Mouse (Mus musculus) liver, embryonic 13.5 days (tissue): ENCODE data around the gene 0610012G03Rik. TPM values are rescaled to one million over a fixed set of nuclear protein-coding genes. Genes with fewer than 3 reads are reported as not detected.

ENCODE experiments used
- ATAC-seq: fragments of 200-750 bp; cut with Nextera tagmentation; 2 replicates; pipeline ENCODE4 v1.8.0; 2017; ENCODE audit warnings: low read depth, mild to moderate bottlenecking, moderate number of reproducible peaks, moderate library complexity
- DNase-seq: peaks from one replicate; pipeline ENCODE4 v3.0.0; 2022
- H3K27ac ChIP-seq: fragments of 300-500 bp; sonication (generic); 2 replicates; pipeline ENCODE4 v1.5.1; 2015; ENCODE audit warnings: moderate library complexity, mild to moderate bottlenecking, inconsistent platforms
- H3K27me3 ChIP-seq: fragments of 300-500 bp; sonication (generic); 2 replicates; pipeline ENCODE4 v1.6.1; 2015; ENCODE audit warnings: mild to moderate bottlenecking, inconsistent platforms
- H3K36me3 ChIP-seq: fragments of 300-500 bp; sonication (generic); 2 replicates; pipeline ENCODE4 v1.6.1; 2015; ENCODE audit warnings: mild to moderate bottlenecking, inconsistent platforms
- H3K4me1 ChIP-seq: fragments of 300-500 bp; sonication (generic); replicated peaks from 2 replicates; pipeline ENCODE4 v1.6.1; 2015; ENCODE audit warnings: inconsistent platforms
- H3K4me2 ChIP-seq: fragments of 300-500 bp; sonication (generic); 2 replicates; pipeline ENCODE4 v1.6.1; 2015; ENCODE audit warnings: inconsistent platforms, mild to moderate bottlenecking, moderate library complexity
- H3K4me3 ChIP-seq: fragments of 300-500 bp; sonication (generic); replicated peaks from 2 replicates; pipeline ENCODE4 v1.5.1; 2015; ENCODE audit warnings: mild to moderate bottlenecking, inconsistent platforms
- H3K9ac ChIP-seq: fragments of 300-500 bp; sonication (generic); 2 replicates; pipeline ENCODE4 v1.6.1; 2015; ENCODE audit warnings: mild to moderate bottlenecking, inconsistent platforms
- H3K9me3 ChIP-seq: fragments of 300-500 bp; sonication (generic); replicated peaks from 2 replicates; pipeline ENCODE4 v1.6.1; 2016; ENCODE audit warnings: inconsistent platforms
- WGBS: fragments of 180-500 bp; shearing (Covaris S2); methylation state at CpG from one replicate; pipeline ENCODE4 v1.1.7; 2015; ENCODE audit not compliant: insufficient replicate concordance; 5-methylcytosine and 5-hydroxymethylcytosine counted together
- polyA plus RNA-seq: library from polyadenylated mRNA; unstranded; fragments of >200 nt; fragmentation: Nextera tagmentation; extraction: Ambion mirVana; gene quantifications from 2 replicates; pipeline ENCODE4 v1.2.1, GENCODE M21; 2015

The 0610012G03Rik gene
- polyA plus RNA-seq, 1 experiment from 2014 or later = 49.1 TPM

DNA sequence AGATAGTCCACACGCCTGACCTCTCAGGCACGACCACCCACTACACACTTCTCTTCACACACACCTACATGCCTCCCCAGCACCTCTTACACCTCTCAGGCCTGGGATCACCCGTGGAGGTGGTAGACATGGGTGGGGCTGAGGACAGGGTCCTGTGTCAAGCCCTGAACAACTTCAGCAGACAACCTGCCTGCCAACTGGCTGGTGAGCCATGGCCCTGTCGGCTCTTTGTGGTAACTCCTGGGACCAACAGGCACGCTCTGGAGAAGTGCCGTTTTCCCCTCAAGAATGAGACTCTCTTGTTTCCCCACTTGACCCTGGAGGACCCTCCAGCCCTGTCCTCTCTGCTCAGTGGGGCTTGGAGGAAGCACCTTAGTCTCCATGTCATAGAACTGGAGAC, 2.9 kb downstream of the 0610012G03Rik start:
- 77% methylated on average over 6 of the region's 6 CpGs for WGBS
- H3K27me3 ChIP-seq = no peaks in the 10 kb centered on the region
- no peak overlapping the region for H3K27ac ChIP-seq
- H3K4me2 ChIP-seq = no peak overlapping the region
- H3K9ac ChIP-seq = no peak overlapping the region
- no peaks in the 10 kb centered on the region for H3K9me3 ChIP-seq
- peaks cover 52% of the 10 kb centered on the region for H3K4me1 ChIP-seq
- ATAC-seq = no peak
- DNase-seq = no peak
- H3K4me3 ChIP-seq = no peak overlapping the region
- H3K36me3 ChIP-seq = peaks cover 11% of the 10 kb centered on the region; the same call in 1 of the 2 replicates

DNA sequence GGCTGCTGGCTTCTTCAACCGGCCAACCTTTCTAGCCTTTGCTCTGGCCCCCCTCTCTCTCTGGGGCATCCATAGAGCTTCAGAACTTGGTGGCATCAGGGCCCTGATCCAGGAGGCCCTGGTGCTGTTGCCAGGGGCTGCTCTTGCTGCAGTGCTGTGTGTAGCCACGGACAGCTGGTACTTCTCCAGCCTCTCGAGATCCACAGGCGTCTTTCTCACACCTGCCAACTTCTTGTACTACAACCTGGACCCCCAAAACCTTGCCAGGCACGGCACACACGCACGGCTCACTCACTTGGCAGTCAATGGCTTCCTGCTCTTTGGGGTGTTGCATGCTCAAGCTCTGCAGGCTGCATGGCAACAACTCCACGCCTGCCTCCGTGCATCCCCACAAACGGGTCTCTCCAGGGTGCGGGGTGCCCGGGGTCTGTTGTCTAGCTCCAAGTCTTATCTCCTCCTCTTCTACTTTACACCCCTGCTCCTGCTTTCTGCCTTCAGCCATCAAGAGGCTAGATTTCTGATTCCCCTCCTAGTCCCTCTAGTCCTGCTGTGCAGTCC, 3.5 kb downstream of the 0610012G03Rik start:
- WGBS = 78% methylated on average over 12 of the region's 12 CpGs

DNA sequence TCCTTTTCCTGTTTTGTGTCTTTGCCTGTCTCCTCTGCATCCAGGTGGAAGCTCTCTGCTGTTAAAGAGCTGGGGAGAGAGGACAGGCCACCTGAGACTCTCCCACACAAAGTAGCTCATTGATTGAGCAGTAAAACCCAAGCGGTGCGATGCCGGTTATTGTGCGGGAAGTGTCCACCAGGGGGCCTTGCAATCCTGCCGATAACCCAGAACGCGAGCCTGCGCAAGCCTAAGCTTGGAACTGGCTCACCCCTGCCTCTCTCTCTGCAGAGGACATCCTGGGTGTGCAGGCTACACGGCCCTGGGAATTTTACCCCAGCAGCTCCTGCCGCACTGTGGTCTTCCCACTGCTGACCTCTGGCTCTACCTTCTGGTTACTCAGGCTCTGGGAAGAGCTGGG, 4.3 kb downstream of the 0610012G03Rik start:
- Histone ChIP-seq H3K4me3 (no peak overlapping the region), H3K27ac (no peak overlapping the region), H3K9me3 (no peaks in the 10 kb centered on the region), H3K4me1 (peaks cover 39% of the 10 kb centered on the region), H3K27me3 (peaks cover 4% of the 10 kb centered on the region), H3K4me2 (0 out of 2 replicates have a peak overlapping the region, but pooled peaks have one; percentile 17), H3K36me3 (peaks cover 7% of the 10 kb centered on the region; the same call in 1 of the 2 replicates), H3K9ac (no peak overlapping the region)
- DNase-seq (peak; percentile 64), ATAC-seq (peak; percentile 24; the same call in 1 of the 2 replicates)
- 7% methylated on average over 10 of the region's 10 CpGs for WGBS

More for the DNA sequence above, 3.5 kb downstream of the 0610012G03Rik start:
- H3K27me3 ChIP-seq = no peaks in the 10 kb centered on the region
- no peak overlapping the region for H3K4me3 ChIP-seq
- H3K9ac ChIP-seq = no peak overlapping the region
- H3K36me3 ChIP-seq = peaks cover 7% of the 10 kb centered on the region; the same call in 1 of the 2 replicates
- no peak overlapping the region for H3K4me2 ChIP-seq
- no peak for ATAC-seq
- no peaks in the 10 kb centered on the region for H3K9me3 ChIP-seq
- H3K27ac ChIP-seq = no peak overlapping the region
- DNase-seq = no peak
- H3K4me1 ChIP-seq = peaks cover 47% of the 10 kb centered on the region

- Histone ChIP-seq H3K4me2 (0 out of 2 replicates have a peak overlapping the region, but pooled peaks have one; percentile 12), H3K27ac (no peak overlapping the region), H3K36me3 (peaks cover 7% of the 10 kb centered on the region; the same call in 1 of the 2 replicates), H3K27me3 (peaks cover 19% of the 10 kb centered on the region), H3K4me3 (no peak overlapping the region), H3K9me3 (no peaks in the 10 kb centered on the region), H3K4me1 (peaks cover 18% of the 10 kb centered on the region), H3K9ac (no peak overlapping the region)
- WGBS = 23% methylated on average over 2 of the region's 2 CpGs
- ATAC-seq (peak; percentile 60), DNase-seq (peak; percentile 24)
These were observed 7.7 kb downstream of the 0610012G03Rik start for GRCm38 (mm10) chr16:31940586-31940985.

DNA sequence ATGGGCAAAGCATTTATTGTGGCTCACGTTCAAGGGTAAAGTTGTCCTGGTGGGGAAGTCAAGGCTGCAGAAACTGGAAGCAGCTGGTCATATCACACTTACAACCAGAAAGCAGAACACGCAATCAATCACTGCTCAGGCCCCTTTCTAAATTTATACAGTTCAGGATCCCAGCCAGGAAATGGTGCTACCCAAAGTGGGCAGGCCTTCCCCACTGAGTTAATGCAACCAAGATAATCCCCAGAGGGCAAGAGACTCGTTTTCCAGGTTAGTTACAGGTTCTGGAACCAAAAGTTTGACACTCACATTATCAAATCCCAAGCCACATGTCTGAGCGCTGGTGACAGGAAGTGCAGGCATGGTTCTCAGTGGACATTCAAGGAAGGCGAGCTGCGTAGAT, 9.4 kb downstream of the 0610012G03Rik start:
- H3K4me3 ChIP-seq = no peak overlapping the region
- WGBS = 43% methylated on average over 6 of the region's 6 CpGs
- ATAC-seq (no peak), DNase-seq (no peak)
- no peak overlapping the region for H3K27ac ChIP-seq
- H3K27me3 ChIP-seq = peaks cover 37% of the 10 kb centered on the region
- peaks cover 19% of the 10 kb centered on the region for H3K4me1 ChIP-seq
- H3K9me3 ChIP-seq = no peaks in the 10 kb centered on the region
- H3K9ac ChIP-seq = no peak overlapping the region
- no peak overlapping the region for H3K4me2 ChIP-seq
- no peaks in the 10 kb centered on the region for H3K36me3 ChIP-seq

GRCm38 (mm10) chr16:31936568-31936967, 11.7 kb downstream of the 0610012G03Rik start:
- Histone ChIP-seq H3K9ac (no peak overlapping the region), H3K4me2 (no peak overlapping the region), H3K4me1 (peaks cover 32% of the 10 kb centered on the region), H3K4me3 (no peak overlapping the region), H3K9me3 (no peaks in the 10 kb centered on the region), H3K27me3 (peaks cover 60% of the 10 kb centered on the region), H3K27ac (no peak overlapping the region), H3K36me3 (no peaks in the 10 kb centered on the region)
- ATAC-seq = no peak
- WGBS = 69% methylated on average over 4 of the region's 4 CpGs
- no peak for DNase-seq

DNA sequence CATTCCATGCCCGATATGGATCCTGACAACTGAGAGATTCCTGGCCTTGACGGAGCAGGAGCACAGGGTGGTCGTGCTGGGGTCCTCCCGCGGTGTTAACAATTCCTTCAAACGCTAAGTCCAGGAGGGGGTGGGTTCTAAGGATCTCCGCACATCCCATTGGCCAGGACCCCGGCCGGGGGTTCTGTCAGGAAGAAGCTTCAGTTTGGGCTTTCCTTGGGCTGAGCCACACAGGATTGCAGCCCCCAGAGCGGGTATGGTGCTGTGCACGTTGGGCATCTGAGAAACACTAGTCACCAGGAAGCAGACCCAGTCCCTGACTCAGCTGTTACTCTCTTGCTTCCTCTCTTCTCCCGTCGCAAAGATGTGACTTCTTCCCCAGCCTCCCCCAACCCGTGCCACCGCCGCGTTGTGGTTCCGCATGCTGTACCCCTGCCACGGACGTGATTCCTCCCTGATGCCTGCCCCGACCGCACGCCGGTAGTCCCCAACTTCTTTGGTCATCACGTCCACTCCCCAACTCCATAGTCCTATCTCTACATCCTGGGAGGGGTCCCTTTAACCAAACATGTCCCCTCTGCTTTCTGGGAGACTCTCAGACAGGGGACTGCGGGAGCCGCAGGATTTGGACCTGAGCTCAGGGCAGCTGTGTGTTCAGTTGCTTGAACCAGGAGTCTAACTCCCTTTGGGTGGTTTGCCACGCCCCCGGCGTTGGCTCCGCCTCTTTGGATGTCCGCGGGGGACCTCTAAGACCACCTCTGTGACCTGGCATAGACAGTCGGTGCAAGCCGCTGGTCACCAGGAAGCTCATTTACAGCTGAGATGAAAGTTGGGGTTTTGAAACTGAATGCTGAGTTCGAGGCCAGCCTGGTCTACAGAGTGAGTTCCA, 13.0 kb downstream of the 0610012G03Rik start:
- Histone ChIP-seq H3K9me3 (no peaks in the 10 kb centered on the region), H3K36me3 (no peaks in the 10 kb centered on the region), H3K27me3 (peaks cover 72% of the 10 kb centered on the region), H3K4me1 (peaks cover 25% of the 10 kb centered on the region), H3K4me3 (peak overlapping the region; percentile 56), H3K4me2 (peak overlapping the region; percentile 52), H3K9ac (no peak overlapping the region), H3K27ac (no peak overlapping the region)
- WGBS = 5% methylated on average over 36 of the region's 36 CpGs
- DNase-seq (no peak), ATAC-seq (no peak)

GRCm38 (mm10) chr16:31934550-31935010, 13.7 kb downstream of the 0610012G03Rik start:
- Histone ChIP-seq H3K9me3 (no peaks in the 10 kb centered on the region), H3K4me2 (peak overlapping the region; percentile 52), H3K9ac (no peak overlapping the region), H3K27me3 (peaks cover 76% of the 10 kb centered on the region), H3K36me3 (no peaks in the 10 kb centered on the region), H3K4me1 (peaks cover 25% of the 10 kb centered on the region), H3K4me3 (peak overlapping the region; percentile 56), H3K27ac (no peak overlapping the region)
- DNase-seq (no peak), ATAC-seq (no peak)
- WGBS = 29% methylated on average over 13 of the region's 13 CpGs

GRCm38 (mm10) chr16:31933751-31934549, 14.3 kb downstream of the 0610012G03Rik start, which contains the start of gene Pigz:
Gene Pigz, plus strand, starts transcription at chr16:31933851.
- peak within 1 kb of the TSS; percentile 57; the same call in 1 of the 2 replicates for H3K9ac ChIP-seq
- WGBS = 10% methylated on average over 42 of the region's 42 CpGs
- H3K9me3 ChIP-seq = no peaks in the 10 kb centered on the region
- peaks cover 71% of the 10 kb centered on the region for H3K27me3 ChIP-seq
- no peak for DNase-seq
- peak within 1 kb of the TSS; percentile 78 for H3K4me2 ChIP-seq
- H3K27ac ChIP-seq = no peak within 1 kb of the TSS
- H3K4me3 ChIP-seq = peak within 1 kb of the TSS; percentile 56
- peaks cover 25% of the 10 kb centered on the region for H3K4me1 ChIP-seq
- no peak for ATAC-seq
- H3K36me3 ChIP-seq = no peaks in the 10 kb centered on the region

GRCm38 (mm10) chr16:31932840-31933697, 15.2 kb downstream of the 0610012G03Rik start:
- H3K4me2 ChIP-seq = peak overlapping the region; percentile 78
- H3K9me3 ChIP-seq = no peaks in the 10 kb centered on the region
- H3K4me1 ChIP-seq = peaks cover 25% of the 10 kb centered on the region
- no peaks in the 10 kb centered on the region for H3K36me3 ChIP-seq
- WGBS = under 1% methylated on average over 50 of the region's 50 CpGs
- ATAC-seq (peak; percentile 71), DNase-seq (peak; percentile 62)
- H3K9ac ChIP-seq = peak overlapping the region; percentile 57; the same call in 1 of the 2 replicates
- peak overlapping the region; percentile 56 for H3K4me3 ChIP-seq
- H3K27ac ChIP-seq = no peak overlapping the region
- peaks cover 67% of the 10 kb centered on the region for H3K27me3 ChIP-seq
